Mouse (Mus musculus) C2C12 (cell line): Measurements from ENCODE around the gene Slc22a20. TPM values are rescaled to one million over a fixed set of nuclear protein-coding genes. Genes with fewer than 3 reads are reported as not detected.

Experiments used
- H3K27me3 ChIP-seq: one replicate; pipeline ENCODE4 v1.6.1; 2011; ENCODE audit not compliant: control insufficient read depth, insufficient read depth, insufficient read length
- H3K36me3 ChIP-seq: one replicate; pipeline ENCODE4 v1.6.1; 2011; ENCODE audit not compliant: control insufficient read depth, insufficient read depth
- H3K4me3 ChIP-seq: one replicate; pipeline ENCODE4 v1.5.1; 2011; ENCODE audit warnings: mild to moderate bottlenecking, control low read depth; ENCODE audit not compliant: poor library complexity, insufficient read depth, severe bottlenecking
- H3K79me2 ChIP-seq: one replicate; pipeline ENCODE4 v1.6.1; 2011; ENCODE audit not compliant: control insufficient read depth, insufficient read depth
- H3K79me3 ChIP-seq: one replicate; pipeline ENCODE4 v1.6.1; 2011; ENCODE audit warnings: low read depth, control low read depth
- H3ac ChIP-seq: one replicate; pipeline ENCODE3; 2011; ENCODE audit warnings: low read depth; ENCODE audit not compliant: control insufficient read depth, insufficient read length
- CEBPB ChIP-seq: IDR thresholded peaks from one replicate; pipeline ENCODE4 v1.6.1; 2011; ENCODE audit warnings: low read depth, mild to moderate bottlenecking, control low read depth, moderate library complexity
- CTCF ChIP-seq: IDR thresholded peaks from one replicate; pipeline ENCODE4 v1.5.1; 2011; ENCODE audit not compliant: control insufficient read depth, insufficient read depth, insufficient read length
- FOSL1 ChIP-seq: IDR thresholded peaks from one replicate; pipeline ENCODE4 v1.8.0; 2011; ENCODE audit warnings: mild to moderate bottlenecking, low read length; ENCODE audit not compliant: poor library complexity, insufficient read depth, severe bottlenecking
- MAX ChIP-seq: IDR thresholded peaks from one replicate; pipeline ENCODE4 v1.6.1; 2011; ENCODE audit warnings: mild to moderate bottlenecking, control low read depth
- MYOD1 ChIP-seq: IDR thresholded peaks from one replicate; pipeline ENCODE4 v1.6.1; 2011; ENCODE audit warnings: low read depth; ENCODE audit not compliant: control insufficient read depth, insufficient read length
- MYOG ChIP-seq: IDR thresholded peaks from one replicate; pipeline ENCODE4 v1.6.1; 2011; ENCODE audit not compliant: control insufficient read depth, insufficient read length; ENCODE audit errors: extremely low read depth
- USF1 ChIP-seq: IDR thresholded peaks from one replicate; pipeline ENCODE4 v1.6.1; 2011; ENCODE audit warnings: low read depth, mild to moderate bottlenecking, control low read depth, moderate library complexity
- polyA plus RNA-seq: library from polyadenylated mRNA; unstranded; fragments of >200 nt; fragmentation: generic; extraction: Trizol; gene quantifications from one replicate; pipeline ENCODE4 v1.2.1, GENCODE M21; 2012; ENCODE audit warnings: missing spikeins

Slc22a20 gene
- polyA plus RNA-seq, 1 experiment = not detected

DNA sequence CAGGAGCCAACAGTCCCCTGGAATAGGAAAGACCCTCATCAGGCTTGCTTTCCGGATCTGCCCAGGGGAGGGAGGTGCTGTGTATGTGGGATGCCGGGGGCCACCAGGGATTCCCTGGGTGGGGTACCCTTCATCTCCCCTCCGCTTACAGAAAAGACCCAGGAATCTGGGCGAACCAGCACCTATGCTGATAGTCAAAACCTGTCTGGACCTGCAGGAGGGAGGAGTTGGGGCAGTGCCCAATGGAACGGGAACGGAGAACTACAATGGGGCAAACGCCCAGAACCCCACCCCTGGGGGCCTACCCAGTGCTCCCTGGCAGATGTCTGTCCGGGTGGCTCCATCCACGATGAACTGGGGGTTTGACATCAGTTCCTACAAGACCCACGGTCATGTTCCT lies 27.7 kb upstream of the Slc22a20 start:
- H3K27me3 ChIP-seq = no peaks in the 10 kb centered on the region
- TF ChIP-seq MYOG = no peak
- no peak for TF ChIP-seq MAX
- TF ChIP-seq FOSL1 = no peak
- no peak for TF ChIP-seq CEBPB
- no peak overlapping the region for H3K4me3 ChIP-seq
- no peaks in the 10 kb centered on the region for H3K79me3 ChIP-seq
- H3K79me2 ChIP-seq = peaks cover 15% of the 10 kb centered on the region
- H3ac ChIP-seq = no peak overlapping the region
- H3K36me3 ChIP-seq = no peaks in the 10 kb centered on the region

DNA sequence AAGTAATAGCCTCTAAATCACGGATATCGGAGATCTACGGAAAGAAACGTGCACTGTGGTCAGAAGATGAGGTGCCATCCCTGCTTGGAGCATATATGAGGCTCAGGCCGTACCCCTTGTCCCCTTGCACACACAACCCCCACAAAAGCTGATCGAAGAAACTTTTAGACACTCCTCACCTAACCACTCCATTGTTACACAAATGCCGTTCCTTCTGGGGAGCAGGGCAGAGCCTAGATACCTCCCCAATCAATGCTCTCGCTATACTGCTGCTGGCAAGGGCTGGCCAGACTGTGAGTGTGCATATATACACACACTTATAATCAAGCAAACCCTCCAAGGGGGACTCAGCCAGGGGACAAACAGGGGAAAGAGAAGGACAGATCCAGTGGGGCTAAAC lies 23.2 kb upstream of the Slc22a20 start:
- Histone ChIP-seq H3K36me3 (peaks cover 5% of the 10 kb centered on the region), H3K27me3 (no peaks in the 10 kb centered on the region), H3K79me3 (no peaks in the 10 kb centered on the region), H3ac (no peak overlapping the region), H3K79me2 (peaks cover 10% of the 10 kb centered on the region), H3K4me3 (no peak overlapping the region)
- TF ChIP-seq MAX (no peak), MYOG (no peak), FOSL1 (no peak), CEBPB (no peak), USF1 (no peak), MYOD1 (no peak), CTCF (no peak)

GRCm38 (mm10) chr19:6007013-6007412 lies 21.1 kb upstream of the Slc22a20 start:
- Histone ChIP-seq H3K27me3 (no peaks in the 10 kb centered on the region), H3ac (no peak overlapping the region), H3K79me2 (no peaks in the 10 kb centered on the region), H3K4me3 (no peak overlapping the region), H3K36me3 (peaks cover 5% of the 10 kb centered on the region), H3K79me3 (no peaks in the 10 kb centered on the region)
- TF ChIP-seq CTCF (no peak), CEBPB (no peak), MYOD1 (no peak), MAX (no peak), FOSL1 (no peak), MYOG (no peak), USF1 (no peak)

GRCm38 (mm10) chr19:6005541-6005940 lies 19.6 kb upstream of the Slc22a20 start:
- TF ChIP-seq CTCF (no peak), FOSL1 (no peak), MAX (no peak), MYOD1 (no peak), USF1 (no peak), CEBPB (no peak), MYOG (no peak)
- Histone ChIP-seq H3K27me3 (no peaks in the 10 kb centered on the region), H3K4me3 (no peak overlapping the region), H3K79me3 (no peaks in the 10 kb centered on the region), H3K36me3 (peaks cover 5% of the 10 kb centered on the region), H3ac (no peak overlapping the region), H3K79me2 (no peaks in the 10 kb centered on the region)

DNA sequence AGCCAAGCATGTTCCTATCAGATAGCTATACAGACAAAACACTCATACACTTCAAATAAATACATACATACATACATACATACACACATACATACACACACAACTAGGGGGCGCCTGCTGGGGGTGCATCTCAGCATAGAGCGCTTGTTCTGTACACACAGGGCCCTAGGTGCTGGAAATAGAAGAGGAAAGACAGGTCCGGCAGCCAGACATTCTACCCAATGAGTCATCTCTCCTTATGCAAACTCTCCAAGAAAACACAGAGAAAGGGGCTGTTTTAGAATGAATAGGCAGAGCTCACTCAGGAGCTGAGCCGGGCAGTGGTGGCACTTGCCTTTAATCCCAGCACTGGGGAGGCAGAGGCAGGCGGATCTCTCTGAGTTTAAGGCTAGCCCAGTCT lies 14.0 kb upstream of the Slc22a20 start:
- no peaks in the 10 kb centered on the region for H3K79me3 ChIP-seq
- TF ChIP-seq CTCF = no peak
- no peak for TF ChIP-seq MYOG
- no peak for TF ChIP-seq FOSL1
- TF ChIP-seq MYOD1 = no peak
- no peak for TF ChIP-seq USF1
- no peak for TF ChIP-seq MAX
- TF ChIP-seq CEBPB = no peak

GRCm38 (mm10) chr19:5998180-5998579 lies 12.2 kb upstream of the Slc22a20 start:
- Histone ChIP-seq H3K36me3 (peaks cover 22% of the 10 kb centered on the region), H3K4me3 (no peak overlapping the region), H3K79me2 (no peaks in the 10 kb centered on the region), H3K27me3 (no peaks in the 10 kb centered on the region), H3ac (no peak overlapping the region), H3K79me3 (no peaks in the 10 kb centered on the region)
- no peak for TF ChIP-seq CEBPB
- no peak for TF ChIP-seq MYOD1
- no peak for TF ChIP-seq FOSL1
- TF ChIP-seq MAX = no peak
- TF ChIP-seq MYOG = no peak
- TF ChIP-seq CTCF = no peak
- no peak for TF ChIP-seq USF1

More for the DNA sequence above, 14.0 kb upstream of the Slc22a20 start:
- H3K27me3 ChIP-seq = no peaks in the 10 kb centered on the region
- peaks cover 7% of the 10 kb centered on the region for H3K36me3 ChIP-seq
- no peak overlapping the region for H3ac ChIP-seq
- no peak overlapping the region for H3K4me3 ChIP-seq
- no peaks in the 10 kb centered on the region for H3K79me2 ChIP-seq
